Mouse (Mus musculus): ENCODE data around the gene Atpif1. TPM values are rescaled to one million over a fixed set of nuclear protein-coding genes. Genes with fewer than 3 reads are reported as not detected.
"Not testable (repeated sequence)": the region's sequence is repeated elsewhere in the genome, so short reads cannot be mapped to it uniquely, and the experiment has no call there.

Gene Atpif1
- total RNA-seq, 2 experiments from 2014 or later = 301 to 320 TPM

GRCm38 (mm10) chr4:132501639-132502038, 31.8 kb downstream of the Atpif1 start:
- intact Hi-C loops (cut with DNase I) = no loop called here
- DNase-seq (ENCODE audit: low spot score) = no peak

- intact Hi-C loops (cut with DNase I) = no loop called here
- DNase-seq (ENCODE audit: low spot score) = no peak
Measured at GRCm38 (mm10) chr4:132494271-132494918, 39.1 kb downstream of the Atpif1 start.

GRCm38 (mm10) chr4:132492178-132493060, 41.0 kb downstream of the Atpif1 start:
- intact Hi-C loops (cut with DNase I) = no loop called here
- peak; percentile 26 for DNase-seq (ENCODE audit: low spot score)

GRCm38 (mm10) chr4:132491748-132492147, 41.7 kb downstream of the Atpif1 start:
- intact Hi-C loops (cut with DNase I) = no loop called here
- DNase-seq (ENCODE audit: low spot score) = no peak

- no peak for DNase-seq (ENCODE audit: low spot score)
- intact Hi-C loops (cut with DNase I) = no loop called here
Measured at GRCm38 (mm10) chr4:132491057-132491456, 42.4 kb downstream of the Atpif1 start.

- intact Hi-C loops (cut with DNase I) = no loop called here
Measured at GRCm38 (mm10) chr4:132490273-132491010, 43.0 kb downstream of the Atpif1 start.

GRCm38 (mm10) chr4:132488976-132489375, 44.5 kb downstream of the Atpif1 start:
- intact Hi-C loops (cut with DNase I) = no loop called here
- no peak for DNase-seq (ENCODE audit: low spot score)

More at GRCm38 (mm10) chr4:132490273-132491010, 43.0 kb downstream of the Atpif1 start:
- no peak for DNase-seq (ENCODE audit: low spot score)

- intact Hi-C loops (cut with DNase I) = no loop called here
- no peak for DNase-seq (ENCODE audit: low spot score)
Measured at GRCm38 (mm10) chr4:132488521-132488920, 44.9 kb downstream of the Atpif1 start.

GRCm38 (mm10) chr4:132484820-132485219, 48.6 kb downstream of the Atpif1 start:
- no peak for DNase-seq (ENCODE audit: low spot score)
- intact Hi-C loops (cut with DNase I) = no loop called here

- intact Hi-C loops (cut with DNase I) = no loop called here
- DNase-seq (ENCODE audit: low spot score) = no peak
Measured at GRCm38 (mm10) chr4:132484231-132484630, 49.2 kb downstream of the Atpif1 start.

- no peak for DNase-seq (ENCODE audit: low spot score)
- intact Hi-C loops (cut with DNase I) = no loop called here
Measured at GRCm38 (mm10) chr4:132482956-132483608, 50.4 kb downstream of the Atpif1 start.

GRCm38 (mm10) chr4:132482104-132482503, 51.4 kb downstream of the Atpif1 start:
- intact Hi-C loops (cut with DNase I); DNase-seq (ENCODE audit: low spot score): not testable (repeated sequence)

Other genes starting within 250 kb of the Atpif1 start
- 1 to 10 TPM in 1 of 2 experiments, under 1 TPM in 1; 0.57 to 1.1 TPM for gene Rab42, start 230.3 kb downstream of the Atpif1 start, total RNA-seq (2021)
- gene Trnau1ap, start 204.1 kb downstream of the Atpif1 start, total RNA-seq (2021) = 10 to 100 TPM; 22.2 to 23.7 TPM
- 1 to 10 TPM; 8.6 to 8.9 TPM for gene Rcc1, start 180.1 kb downstream of the Atpif1 start, total RNA-seq (2021)
- 10 to 100 TPM; 23.2 to 23.4 TPM for gene Phactr4, start 111.2 kb downstream of the Atpif1 start, total RNA-seq (2021)
- 1 to 10 TPM; 4.4 to 4.8 TPM for gene Med18, start 69.7 kb downstream of the Atpif1 start, total RNA-seq (2021)
- 1 to 10 TPM; 2.5 to 3.3 TPM for gene Sesn2, start 23.2 kb downstream of the Atpif1 start, total RNA-seq (2021)
- gene Dnajc8, start 1.9 kb upstream of the Atpif1 start, total RNA-seq (2021) = 10 to 100 TPM; 49.4 to 57.1 TPM
- 1 to 10 TPM; 1.6 to 2.1 TPM for gene Ptafr, start 30.4 kb upstream of the Atpif1 start, total RNA-seq (2021)
- gene Eya3, start 105.3 kb upstream of the Atpif1 start, total RNA-seq (2021) = 10 to 100 TPM; 28.1 to 33.8 TPM
- 1 to 10 TPM; 2.1 to 2.7 TPM for gene Xkr8, start 198.9 kb upstream of the Atpif1 start, total RNA-seq (2021)
- under 1 TPM; 0.36 to 0.94 TPM for gene Smpdl3b, start 223.6 kb upstream of the Atpif1 start, total RNA-seq (2021)
- 10 to 100 TPM; 10.3 to 12.5 TPM for gene Rpa2, start 234.7 kb upstream of the Atpif1 start, total RNA-seq (2021)